Mouse (Mus musculus) olfactory bulb, adult 2 months (tissue): ENCODE data around the gene Spata5.

Experiments used
- CTCF ChIP-seq: fragments of 200-500 bp; IDR thresholded peaks from 2 replicates; pipeline ENCODE4 v1.5.1; 2012; ENCODE audit warnings: low read depth, mild to moderate bottlenecking, low read length, moderate library complexity; ENCODE audit not compliant: insufficient read depth
- POLR2A ChIP-seq: fragments of 200-500 bp; IDR thresholded peaks from 2 replicates; pipeline ENCODE4 v1.6.1; 2012; ENCODE audit warnings: mild to moderate bottlenecking, low read depth, low read length, moderate library complexity; ENCODE audit not compliant: insufficient read depth

- no peak for TF ChIP-seq POLR2A
- TF ChIP-seq CTCF: no peak
These were observed 166.5 kb downstream of the Spata5 start for GRCm38 (mm10) chr3:37585967-37586730.
